Mouse (Mus musculus) heart, adult 8-10 months (tissue): ENCODE measurements around the gene Nt5c2. TPM values are rescaled to one million over a fixed set of nuclear protein-coding genes. Genes with fewer than 3 reads are reported as not detected.

Experiments
- DNase-seq: peaks from one replicate; pipeline ENCODE4 v3.0.0; 2022; ENCODE audit warnings: low spot score
- total RNA-seq, 4 experiments: library from RNA; stranded (reverse); gene quantifications; 2 replicates each; pipeline ENCODE4 v1.2.4; 2022

The Nt5c2 gene
- total RNA-seq, 4 experiments from 2014 or later: 58.1 to 68.9 (median 64.7) TPM

DNA sequence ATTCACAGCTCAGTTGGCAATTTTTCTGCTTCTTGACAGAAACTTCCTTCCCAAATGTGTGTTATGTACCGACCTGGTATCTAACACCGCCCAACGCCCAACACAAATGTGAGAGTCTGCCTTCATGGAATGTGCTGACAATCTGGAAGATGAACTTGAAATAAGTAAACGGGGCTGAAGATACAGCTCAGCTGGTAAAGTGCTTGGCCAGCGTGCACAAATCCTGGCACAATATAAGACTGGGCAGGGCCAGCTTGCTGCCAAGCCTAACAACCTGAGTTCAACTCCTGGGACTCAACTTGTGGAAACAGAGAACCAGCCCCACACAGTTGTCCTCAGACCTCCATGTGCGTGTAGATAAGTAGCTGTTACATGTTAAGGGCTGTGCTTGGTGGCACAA lies 48.6 kb downstream of the Nt5c2 start:
- no peak for DNase-seq

DNA sequence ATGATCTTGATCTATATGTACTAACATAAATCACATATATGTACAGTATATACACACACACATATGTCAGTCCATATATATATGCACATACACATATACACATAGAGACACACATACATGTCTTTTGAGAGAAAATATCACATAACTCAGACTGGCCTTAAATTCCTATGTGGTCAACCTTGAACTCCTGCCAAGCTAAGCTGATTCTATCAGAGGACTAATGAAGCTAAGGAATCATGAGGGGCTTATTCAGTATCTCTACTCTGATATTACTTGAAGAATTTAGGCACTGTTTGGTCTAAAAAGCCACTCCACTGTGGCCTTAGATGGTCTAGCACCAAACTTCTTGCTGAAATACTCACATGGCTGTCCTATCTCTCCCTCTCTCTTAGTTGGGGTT lies 49.5 kb downstream of the Nt5c2 start:
- no peak for DNase-seq

DNA sequence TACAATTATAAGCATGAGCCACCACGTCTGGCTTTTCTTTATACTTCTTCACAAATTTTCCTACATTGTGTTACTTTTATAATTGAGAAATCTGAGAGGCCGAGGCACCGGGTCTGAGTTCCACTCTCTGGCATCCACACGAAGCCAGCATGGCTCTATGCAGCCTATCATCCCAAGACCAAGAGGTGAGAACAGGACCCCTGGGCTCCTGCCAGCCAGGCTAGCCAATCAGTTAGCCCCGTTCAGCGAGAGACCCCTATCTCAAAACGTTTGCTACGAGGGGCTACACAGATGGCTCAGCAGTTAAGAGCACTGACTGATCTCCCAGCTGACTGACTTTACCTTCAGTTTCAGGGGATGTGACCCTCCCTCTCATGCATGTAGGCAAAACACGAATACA lies 50.6 kb downstream of the Nt5c2 start:
- no peak for DNase-seq

DNA sequence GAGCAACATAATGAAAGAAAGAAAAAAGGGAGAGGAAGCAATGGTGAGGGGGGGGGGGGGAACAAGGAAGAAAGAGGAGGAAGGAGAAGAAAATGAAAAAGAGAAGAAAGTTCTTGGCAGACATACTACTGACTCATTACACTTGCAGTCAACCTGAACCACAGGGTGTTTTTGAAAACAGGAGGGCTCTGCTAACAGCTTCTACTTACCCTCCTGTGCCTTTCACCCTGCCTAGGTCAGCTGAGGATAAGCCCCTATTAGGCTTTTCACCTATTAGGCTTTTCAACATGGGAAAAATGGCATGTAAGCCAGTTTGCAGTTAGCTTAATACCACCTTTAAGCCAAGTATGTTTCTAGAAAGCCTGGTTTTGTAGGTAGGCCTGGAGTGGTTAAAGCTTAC lies 51.5 kb downstream of the Nt5c2 start:
- no peak for DNase-seq

DNA sequence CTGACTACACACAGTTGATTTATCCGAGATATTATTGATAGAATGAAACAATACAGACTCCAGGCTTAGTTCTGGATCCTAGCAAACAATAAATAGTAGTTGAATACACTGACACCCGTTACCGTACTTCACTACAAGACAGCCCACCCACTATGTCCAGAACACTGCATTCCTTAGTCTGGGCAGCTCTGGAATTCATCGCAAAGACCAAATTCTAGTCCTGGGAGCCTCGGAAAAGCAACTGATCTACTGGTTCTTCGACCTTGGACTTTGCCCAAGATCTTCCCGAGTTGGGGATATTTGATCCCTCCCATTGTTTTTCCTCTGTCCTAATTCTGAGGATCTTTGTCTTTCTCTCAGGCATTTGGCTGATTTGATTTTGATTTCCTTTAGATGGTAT lies 52.1 kb downstream of the Nt5c2 start:
- no peak for DNase-seq

DNA sequence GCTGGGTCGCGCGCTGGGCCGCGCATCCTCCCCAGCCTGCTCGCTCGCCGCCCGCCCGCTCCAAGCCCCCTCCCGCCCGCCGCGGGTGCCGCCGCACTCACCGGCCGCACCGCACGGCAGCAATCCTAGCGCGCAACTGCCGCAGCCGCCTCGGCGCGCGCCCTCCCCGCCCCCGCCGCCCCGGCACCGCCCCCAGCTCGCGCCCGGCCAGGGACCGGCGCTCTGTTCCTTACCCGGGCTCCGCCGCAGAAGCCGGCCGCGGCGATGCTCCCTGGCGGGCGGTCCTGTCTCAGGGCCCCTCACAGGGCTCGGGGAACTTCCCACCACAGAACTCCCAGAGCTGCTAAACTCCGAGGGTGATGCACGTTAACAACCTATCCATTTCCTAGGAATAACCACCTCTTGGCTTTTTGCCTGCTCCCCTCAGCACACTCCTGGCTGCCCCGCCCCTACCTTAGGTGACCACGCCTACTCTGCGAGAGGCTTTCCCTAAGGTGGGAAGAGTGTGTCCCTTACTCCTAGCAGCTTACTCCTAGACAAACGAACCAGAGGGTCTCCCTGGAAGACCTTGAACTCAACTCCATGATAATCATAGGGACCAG lies 52.7 kb downstream of the Nt5c2 start:
- peak; percentile 66 for DNase-seq

DNA sequence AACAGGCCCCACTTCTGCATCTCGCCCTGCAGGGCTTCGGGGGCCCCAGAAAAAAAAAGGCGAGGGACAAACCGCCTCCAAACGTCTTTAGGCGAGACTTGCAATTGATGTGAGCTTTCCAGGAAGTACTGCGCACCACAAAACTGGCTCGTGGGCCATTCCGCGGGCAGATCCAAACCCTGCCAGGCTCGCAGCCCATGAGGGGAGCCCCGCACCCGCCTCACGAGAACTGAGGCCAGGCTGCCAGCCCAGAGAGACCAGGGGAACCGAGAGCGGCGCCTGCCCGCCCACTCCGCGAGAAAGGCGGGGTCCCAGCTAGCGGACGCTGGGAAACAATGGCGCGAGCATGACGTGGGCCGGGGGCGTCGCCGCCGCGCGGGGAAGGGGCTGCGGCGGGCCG lies 53.3 kb downstream of the Nt5c2 start:
- DNase-seq: peak; percentile 84

DNA sequence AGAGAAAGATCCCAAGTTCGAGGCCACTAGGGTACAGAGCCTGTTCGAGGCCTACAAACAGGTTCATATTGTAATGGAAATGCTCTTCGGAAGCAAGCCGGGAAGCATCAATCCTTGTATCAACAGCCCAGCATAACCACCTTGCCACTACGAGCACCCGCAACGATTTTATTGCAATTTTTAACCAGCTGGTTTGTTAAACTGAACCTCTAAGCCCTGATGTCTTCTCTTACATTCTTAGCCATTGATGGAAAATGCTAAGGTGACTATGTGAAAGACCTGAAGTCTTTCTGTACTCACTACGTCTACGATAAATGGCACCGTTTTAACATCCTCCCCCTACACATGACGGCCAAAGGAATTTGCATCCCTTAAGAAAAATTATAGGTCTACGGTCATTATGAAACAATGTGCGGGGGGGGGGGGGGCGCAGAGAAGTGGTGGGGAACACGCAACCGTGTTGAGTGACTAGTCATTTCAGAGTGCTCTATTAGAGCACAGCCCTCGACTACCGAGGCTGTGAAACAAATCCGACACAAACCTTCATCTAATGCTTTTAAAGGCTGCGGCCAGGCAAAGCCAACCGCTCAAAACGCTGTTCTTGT lies 53.8 kb downstream of the Nt5c2 start:
- DNase-seq: no peak

DNA sequence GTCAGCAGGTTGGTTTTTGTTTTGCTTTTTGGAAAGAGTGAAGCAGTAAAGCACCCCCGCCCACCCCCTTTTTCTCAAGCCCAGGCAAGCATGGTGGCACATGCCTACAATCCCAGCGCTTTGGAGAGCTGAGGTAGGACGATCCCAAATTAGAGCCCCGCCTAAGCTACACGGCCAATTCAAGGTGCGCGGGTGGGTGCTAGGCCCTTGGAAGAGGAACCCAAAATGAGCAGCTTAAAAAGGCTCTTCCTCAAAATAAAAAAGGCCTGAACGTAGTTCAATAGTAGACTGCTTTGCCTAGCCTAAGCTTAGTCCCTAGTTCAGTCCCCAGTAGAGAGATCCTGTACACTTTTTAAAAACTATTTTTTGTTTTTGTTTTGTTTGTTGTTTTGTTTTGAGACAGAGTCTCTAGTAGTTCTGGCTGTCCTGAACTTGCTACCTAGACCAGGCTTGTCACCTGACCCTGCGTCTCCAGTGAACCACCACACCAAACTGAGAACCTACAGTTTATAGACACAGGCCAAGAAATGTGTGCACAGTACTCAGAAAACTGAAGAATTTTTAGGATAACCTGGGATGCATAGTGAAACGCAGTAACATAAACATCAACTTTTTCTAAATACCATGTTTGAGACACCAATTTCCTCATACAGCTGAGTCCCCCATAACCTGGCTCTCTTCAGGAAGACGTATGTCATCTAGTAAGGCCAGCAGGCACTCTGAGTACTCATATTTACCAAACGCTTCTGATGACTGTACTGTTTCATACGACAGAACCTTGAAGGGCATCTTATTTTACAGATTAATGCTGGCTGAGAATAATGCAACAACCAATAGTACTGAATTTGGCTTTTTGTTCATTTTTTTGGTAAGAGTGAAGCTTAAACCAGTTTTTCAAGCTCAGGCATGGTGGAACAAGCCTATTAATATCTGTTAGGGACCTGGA lies 54.6 kb downstream of the Nt5c2 start:
- no peak for DNase-seq

DNA sequence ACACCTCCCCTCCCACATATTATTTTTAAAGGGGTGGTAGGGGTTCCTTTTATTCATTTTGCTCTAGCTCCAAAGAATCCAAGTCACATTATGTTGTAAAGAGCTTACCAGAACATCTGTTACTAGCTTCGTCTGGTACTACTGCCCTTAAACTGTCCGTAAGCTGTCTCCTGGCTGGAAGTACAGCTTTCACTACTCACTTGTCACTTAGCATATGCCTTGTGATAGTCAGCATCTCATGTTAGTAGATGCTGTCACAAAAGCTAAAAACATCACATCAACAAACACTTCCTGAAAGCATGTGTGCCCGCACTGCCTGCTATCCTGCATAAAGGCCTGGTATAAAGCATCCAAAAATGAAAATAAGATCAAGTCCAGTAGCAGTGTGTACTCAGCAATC lies 55.4 kb downstream of the Nt5c2 start:
- DNase-seq: no peak

DNA sequence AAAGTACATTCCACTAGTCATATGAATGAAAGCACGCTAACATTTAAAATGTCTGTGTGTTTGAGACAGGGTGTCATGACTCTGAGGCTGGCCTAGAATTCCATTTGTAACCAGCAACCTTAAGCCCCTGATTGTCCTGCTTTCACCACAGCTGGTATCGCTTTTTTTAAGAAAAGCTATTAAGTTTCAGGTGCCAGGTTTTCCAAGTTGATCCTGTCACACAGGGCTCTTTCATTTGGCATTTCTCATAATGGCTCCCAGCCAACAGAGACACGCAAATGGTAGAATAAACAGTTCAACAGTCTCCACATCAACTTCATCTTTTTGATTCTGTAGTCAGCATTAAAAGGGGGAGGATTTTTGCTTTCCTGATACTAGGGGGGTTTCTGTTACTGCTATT lies 56.4 kb downstream of the Nt5c2 start:
- DNase-seq: no peak

DNA sequence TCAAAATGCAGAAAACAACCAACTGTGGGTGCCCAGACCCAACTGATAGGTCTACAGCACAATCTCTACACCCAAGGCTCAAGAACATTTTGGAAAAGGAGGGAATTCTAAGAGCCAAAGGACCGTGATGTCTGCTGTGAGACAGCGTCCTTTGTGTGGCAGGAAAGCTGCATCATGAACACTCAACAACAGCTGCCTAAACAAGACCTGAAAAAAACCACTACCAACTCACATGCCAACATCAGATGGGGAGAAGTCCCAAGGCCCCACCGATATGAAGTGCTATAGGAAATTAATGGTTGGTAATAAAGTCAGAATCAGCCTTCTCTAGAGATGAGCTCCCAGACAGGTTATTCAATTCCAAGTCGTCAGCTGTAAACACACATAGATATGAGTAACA lies 57.0 kb downstream of the Nt5c2 start:
- no peak for DNase-seq

DNA sequence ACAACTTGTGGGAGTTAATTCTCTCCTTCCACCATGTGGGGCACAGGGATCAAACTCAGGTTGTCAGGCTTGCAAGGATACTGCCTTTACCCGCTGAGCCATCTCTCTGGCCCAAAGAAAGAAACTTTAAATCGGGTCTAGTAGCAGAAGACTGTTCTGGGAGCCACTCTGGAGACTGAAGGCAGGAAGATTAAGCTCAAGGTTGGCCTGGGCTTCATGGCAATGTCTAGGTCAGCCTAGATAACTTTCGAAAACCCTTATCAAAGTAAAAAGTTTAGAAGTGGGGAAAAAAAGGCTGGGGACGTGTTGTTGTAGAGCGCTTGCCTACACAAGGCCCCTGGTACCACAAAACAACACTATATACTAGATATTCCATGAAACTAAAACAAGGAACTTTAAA lies 58.0 kb downstream of the Nt5c2 start:
- no peak for DNase-seq

DNA sequence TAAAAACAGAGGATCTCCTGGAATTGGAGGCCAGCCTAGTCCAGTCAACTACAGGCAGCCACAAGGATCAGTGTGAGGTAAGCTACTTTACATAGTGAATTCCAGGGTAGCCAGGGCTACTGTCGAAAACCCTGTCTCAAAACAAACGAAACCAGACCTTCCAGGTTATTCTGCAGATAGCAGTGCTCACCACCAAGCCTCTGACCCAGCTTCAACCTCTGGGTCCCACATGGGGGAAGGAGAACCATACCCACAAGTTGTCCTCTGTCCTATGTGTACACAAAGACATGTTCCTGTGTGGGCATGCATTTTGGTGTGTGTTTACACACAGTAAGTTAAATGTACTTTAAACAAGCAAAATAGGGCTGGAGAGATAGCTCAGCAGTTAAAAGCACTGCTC lies 58.5 kb downstream of the Nt5c2 start:
- DNase-seq: no peak

DNA sequence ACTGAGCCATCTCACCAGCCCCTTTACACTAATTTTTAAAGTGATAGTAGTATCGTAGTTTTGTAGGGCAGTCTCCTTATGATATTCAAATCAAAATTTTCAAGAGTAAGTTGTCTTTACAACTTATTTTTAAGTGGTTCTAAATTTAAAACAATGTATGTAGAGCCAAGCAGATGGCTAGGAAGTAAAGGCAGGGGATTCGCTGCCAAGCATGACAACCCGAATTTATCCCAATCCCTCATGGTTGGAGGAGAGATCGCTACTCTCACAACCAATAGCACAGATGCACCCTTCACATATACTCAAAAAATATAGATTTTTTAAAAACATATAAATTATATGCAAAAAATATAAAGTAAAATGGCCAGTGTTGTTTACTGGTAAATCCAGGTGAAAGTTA lies 59.3 kb downstream of the Nt5c2 start:
- DNase-seq: no peak

DNA sequence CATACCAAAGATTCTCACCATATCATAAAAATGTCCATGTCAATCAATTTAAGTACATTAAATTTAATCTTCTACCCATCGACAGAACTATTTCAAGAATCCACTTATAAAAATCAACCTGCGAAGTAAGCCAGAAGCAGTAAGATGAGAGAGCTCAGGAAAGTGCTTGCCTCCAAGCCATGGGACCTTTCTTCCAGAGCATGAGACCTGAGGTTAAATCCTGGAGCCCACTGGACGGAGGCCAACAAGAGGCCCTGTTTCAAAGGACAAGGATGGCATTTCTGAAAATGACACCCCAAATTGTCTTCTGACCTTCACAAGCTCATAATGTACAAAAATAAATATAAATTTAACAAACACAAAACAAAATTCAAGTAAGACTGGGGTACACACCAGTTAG lies 61.4 kb downstream of the Nt5c2 start:
- no peak for DNase-seq

DNA sequence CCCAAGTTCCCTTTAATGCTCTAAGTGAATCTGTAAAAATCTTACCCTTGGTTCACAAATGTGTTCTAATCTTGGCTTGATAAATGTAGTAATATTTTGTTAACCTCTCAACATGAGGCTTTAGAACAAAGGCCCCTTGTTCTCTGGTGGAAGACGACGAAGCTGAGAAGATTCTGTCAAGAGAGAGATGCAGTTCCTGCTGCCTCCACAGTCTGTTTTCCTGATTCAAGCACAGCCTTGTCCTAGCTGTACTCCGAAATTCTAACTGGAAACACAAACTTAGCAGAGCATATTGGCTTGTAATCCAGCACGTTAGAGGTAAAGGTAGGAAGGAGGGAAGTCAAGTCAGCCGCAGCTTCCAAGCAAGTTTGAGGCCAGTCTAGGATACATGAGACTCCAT lies 62.0 kb downstream of the Nt5c2 start:
- DNase-seq: no peak

DNA sequence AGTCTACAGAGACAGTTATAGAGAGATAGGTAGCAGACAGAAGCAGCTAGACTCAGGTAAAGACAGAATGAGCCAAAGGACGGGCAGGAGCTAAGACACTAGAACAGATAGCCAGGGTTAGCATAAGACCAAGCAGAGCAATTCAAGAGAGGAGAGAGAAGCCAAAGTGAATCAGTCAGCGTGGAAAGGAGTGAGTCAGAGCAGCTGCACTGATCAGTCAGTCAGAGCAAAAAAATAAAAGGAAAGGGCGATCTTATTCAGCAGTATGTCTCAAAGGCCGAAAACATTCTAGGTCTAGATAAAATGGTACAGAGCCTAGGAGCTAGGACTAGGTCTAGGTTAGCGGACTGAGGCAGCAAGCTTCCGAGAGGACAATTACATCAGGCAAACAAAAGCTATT lies 70.6 kb downstream of the Nt5c2 start:
- DNase-seq: no peak

DNA sequence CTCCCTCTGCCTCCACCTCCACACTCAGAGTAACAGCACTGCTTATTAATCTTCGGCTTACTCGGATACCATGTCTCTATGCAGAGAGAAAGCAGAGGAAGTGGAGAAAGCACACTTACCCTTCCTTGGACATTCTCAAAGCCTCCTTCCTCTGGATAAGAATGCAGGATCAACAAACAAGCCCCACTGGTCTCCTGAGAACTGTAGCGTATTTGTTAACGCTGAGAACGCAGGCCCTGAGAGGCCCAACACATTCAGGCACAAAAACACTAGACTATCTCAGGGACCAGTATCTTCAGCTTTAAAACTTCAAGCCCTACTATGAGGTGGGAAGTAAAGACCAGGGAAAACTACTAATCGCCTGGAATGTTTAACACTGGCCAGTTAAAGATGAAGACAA lies 77.8 kb downstream of the Nt5c2 start:
- DNase-seq: no peak

DNA sequence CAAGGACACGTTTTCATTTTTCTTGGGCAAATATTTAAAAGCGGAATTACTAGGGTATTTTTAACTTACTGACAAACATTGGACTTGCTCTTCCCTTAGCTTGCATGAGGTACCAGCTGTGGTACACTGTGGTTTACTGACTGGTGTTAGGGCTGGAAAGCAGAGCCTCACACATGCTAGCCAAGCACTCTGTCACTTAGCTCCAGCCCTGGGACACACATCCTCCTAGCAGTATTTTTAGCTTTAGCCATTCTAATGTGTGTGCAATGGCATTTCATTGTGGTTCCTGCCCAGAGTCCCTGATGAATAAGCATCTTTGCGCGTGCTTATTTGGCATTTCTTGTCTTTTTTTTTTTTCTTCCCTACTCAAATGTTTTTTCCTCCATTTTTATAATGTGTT lies 80.9 kb downstream of the Nt5c2 start:
- peak; percentile 69 for DNase-seq

DNA sequence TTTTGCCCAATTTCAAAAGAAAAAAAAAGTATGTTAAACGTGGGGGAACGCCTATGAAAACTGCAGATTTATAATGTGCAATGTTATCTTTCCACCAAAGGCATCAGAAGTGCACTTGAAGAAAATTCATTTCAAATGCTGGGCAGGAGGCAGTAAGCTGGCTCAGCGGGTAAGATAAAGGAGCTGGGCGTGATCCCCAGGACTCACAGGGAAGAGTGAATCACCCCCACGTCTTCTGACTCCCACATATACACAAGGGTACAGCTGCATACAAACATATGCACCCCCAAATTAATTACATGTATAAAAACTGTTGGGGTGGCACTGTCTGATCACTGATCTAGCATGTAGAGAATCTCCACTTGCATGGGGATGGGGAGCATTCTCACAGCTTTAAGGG lies 82.3 kb downstream of the Nt5c2 start:
- DNase-seq: no peak

DNA sequence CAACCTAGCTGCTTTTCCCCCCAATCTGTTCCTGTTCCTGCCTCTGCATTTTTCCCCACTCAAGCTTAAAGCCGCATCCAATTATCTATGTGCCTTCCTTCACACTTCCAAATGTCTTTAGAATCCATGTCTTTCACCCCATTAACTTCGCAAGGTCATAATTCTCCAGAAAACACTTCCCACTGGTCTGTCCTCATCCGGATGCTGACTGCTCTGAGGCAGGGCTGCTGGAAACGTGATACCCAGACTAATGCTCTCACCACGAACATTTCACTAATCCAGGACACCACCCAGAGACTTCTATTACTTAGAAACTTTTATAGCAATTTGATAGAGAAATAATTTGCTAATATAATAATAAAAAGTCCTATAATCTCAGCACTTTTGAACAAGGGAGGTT lies 84.9 kb downstream of the Nt5c2 start:
- DNase-seq: no peak

DNA sequence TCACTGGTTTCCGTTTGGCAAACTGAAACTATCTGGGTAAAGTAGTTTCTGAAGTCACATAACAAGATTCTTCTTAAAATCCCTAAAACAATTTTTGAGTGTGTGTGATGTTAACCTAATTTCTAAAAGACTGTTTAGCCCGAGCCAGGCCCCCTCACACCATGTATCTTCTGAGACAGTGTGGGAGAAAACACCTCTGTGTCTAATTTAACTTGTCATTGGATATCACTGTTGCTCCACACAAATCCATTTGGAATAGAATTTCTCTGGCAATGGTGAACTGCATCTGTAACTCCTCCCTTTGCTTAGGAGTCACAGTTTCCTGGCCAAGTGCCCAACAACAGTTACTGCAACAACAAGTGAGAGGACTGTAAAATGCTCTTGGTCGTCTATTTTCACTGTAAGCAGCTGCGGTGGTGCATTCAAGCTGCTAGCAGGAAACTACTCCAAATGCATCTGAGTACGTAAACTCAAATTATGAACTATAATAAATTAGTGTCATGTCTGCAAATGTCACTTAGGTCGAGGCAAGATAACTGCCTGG lies 85.8 kb downstream of the Nt5c2 start:
- peak; percentile 86 for DNase-seq
